8 mouse cellular contexts compared by ENCODE assay signal in the genomic region with DNA sequence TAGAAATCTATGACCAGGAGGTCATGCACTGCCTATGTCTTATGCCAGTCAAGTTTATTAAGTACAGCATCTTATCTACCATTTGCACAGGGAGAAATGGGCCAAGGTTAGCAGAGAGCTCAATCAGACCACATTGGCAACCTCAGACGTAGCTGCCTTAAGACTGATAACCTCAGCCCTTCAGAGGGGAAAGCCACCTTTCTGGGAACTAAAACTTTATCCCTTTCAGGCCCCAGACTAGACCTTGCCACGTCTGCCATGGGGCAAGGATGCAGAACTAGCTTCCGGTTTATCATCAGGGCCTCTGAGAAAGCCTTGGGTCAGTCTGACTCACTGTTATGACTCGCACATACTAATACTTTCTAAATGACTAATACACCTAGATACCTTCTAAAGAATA.
"Had no signal": no experiment of that assay in that cellular context is flagged by ENCODE, and none has a peak within 500 bp of the region (broad histone marks: within the 10 kb centered on the region; RNA-seq: fewer than 3 reads in every experiment).

No protein-coding gene starts in this region.

- DNase-seq: kidney, postnatal 36 days; layer of hippocampus, postnatal 36 days; liver, embryonic 13.5 days; lung, adult 2 months; lung, postnatal 14 days; lung, postnatal 4 days; midbrain, embryonic 14.5 days; thymus, postnatal 25 days had no signal
